Mouse (Mus musculus) kidney, postnatal 0 days (tissue): ENCODE data around the gene Ngdn. TPM values are rescaled to one million over a fixed set of nuclear protein-coding genes. Genes with fewer than 3 reads are reported as not detected.
A peak's percentile ranks its signal among the peaks of the same experiment; 100 is the strongest.

Experiments
- ATAC-seq: fragments of 200-750 bp; cut with Nextera tagmentation; replicated peaks from 2 replicates; pipeline ENCODE4 v1.8.0; 2017; ENCODE audit warnings: low read depth, moderate number of reproducible peaks, moderate TSS enrichment, moderate library complexity; ENCODE audit not compliant: low FRiP score
- DNase-seq: peaks from one replicate; pipeline ENCODE4 v3.0.0-alpha.2; 2016; ENCODE audit warnings: low spot score
- H3K27ac ChIP-seq: fragments of 300-500 bp; sonication (generic); 2 replicates; pipeline ENCODE4 v1.5.1; 2014; ENCODE audit warnings: mild to moderate bottlenecking
- H3K27me3 ChIP-seq: fragments of 300-500 bp; sonication (generic); 2 replicates; pipeline ENCODE4 v1.6.1; 2014; ENCODE audit warnings: low read length, mixed read lengths; ENCODE audit not compliant: insufficient read depth
- H3K36me3 ChIP-seq: fragments of 300-500 bp; sonication (generic); 2 replicates; pipeline ENCODE4 v1.6.1; 2014; ENCODE audit warnings: low read length, mixed read lengths; ENCODE audit not compliant: insufficient read depth
- H3K4me1 ChIP-seq: fragments of 300-500 bp; sonication (generic); replicated peaks from 2 replicates; pipeline ENCODE4 v1.6.1; 2014; ENCODE audit warnings: antibody characterized with exemption, low read length, mixed read lengths; ENCODE audit not compliant: insufficient read depth
- H3K4me2 ChIP-seq: fragments of 300-500 bp; sonication (generic); 2 replicates; pipeline ENCODE4 v1.6.1; 2014; ENCODE audit warnings: mild to moderate bottlenecking, low read length, moderate library complexity, mixed read lengths
- H3K4me3 ChIP-seq: fragments of 300-500 bp; sonication (generic); replicated peaks from 2 replicates; pipeline ENCODE4 v1.5.1; 2014; ENCODE audit warnings: low read depth, low read length
- H3K9ac ChIP-seq: fragments of 300-500 bp; sonication (generic); 2 replicates; pipeline ENCODE4 v1.6.1; 2014; ENCODE audit warnings: low read depth, low read length
- H3K9me3 ChIP-seq: fragments of 300-500 bp; sonication (generic); replicated peaks from 2 replicates; pipeline ENCODE4 v1.6.1; 2016; ENCODE audit warnings: low read length, inconsistent platforms, mixed read lengths
- CTCF ChIP-seq: IDR thresholded peaks from 2 replicates; pipeline ENCODE4 v1.5.1; 2016; ENCODE audit warnings: antibody characterized with exemption, low read depth, mild to moderate bottlenecking, moderate library complexity
- WGBS: fragments of 180-500 bp; shearing (Covaris S2); extraction: QIAGEN DNeasy Blood & Tissue Kit; methylation state at CpG from one replicate; pipeline ENCODE4 v1.1.7; 2014; 5-methylcytosine and 5-hydroxymethylcytosine counted together
- polyA plus RNA-seq: library from polyadenylated mRNA; unstranded; fragments of >200 nt; fragmentation: Nextera tagmentation; extraction: Ambion mirVana; gene quantifications from 2 replicates; pipeline ENCODE4 v1.2.1, GENCODE M21; 2015

Gene Ngdn
- polyA plus RNA-seq, 1 experiment from 2014 or later: 68.9 TPM

DNA sequence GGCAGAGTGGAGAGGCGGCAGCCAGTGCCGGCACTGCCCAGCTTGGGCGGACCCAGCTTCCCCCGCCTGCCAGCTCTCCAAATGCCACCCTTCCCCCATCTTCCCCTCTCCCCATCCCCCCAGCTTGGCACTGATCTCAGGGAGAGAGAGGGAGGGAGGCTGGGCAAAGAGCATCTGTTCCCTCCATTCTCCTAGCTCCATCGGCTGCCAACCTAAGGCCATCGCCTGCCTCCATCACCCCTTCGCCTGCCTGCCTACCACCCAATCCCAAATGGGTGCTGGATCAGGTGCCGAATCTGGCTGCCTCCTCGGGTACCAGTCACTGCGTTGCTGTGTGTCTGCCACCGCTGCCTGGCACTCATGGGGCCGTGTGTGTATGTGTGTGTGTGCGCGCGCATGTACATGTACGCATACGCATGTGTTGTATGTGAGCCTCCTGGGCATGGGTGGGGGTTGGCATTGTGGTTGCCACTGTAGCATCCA, 38.5 kb downstream of the Ngdn start:
- Histone ChIP-seq H3K4me3 (no peak overlapping the region), H3K4me2 (no peak overlapping the region), H3K9ac (no peak overlapping the region), H3K9me3 (no peaks in the 10 kb centered on the region), H3K27ac (no peak overlapping the region), H3K36me3 (no peaks in the 10 kb centered on the region), H3K27me3 (no peaks in the 10 kb centered on the region), H3K4me1 (no peaks in the 10 kb centered on the region)
- TF ChIP-seq CTCF: no peak
- WGBS: 88% methylated on average over 17 of the region's 17 CpGs
- no peak for ATAC-seq
- no peak for DNase-seq

DNA sequence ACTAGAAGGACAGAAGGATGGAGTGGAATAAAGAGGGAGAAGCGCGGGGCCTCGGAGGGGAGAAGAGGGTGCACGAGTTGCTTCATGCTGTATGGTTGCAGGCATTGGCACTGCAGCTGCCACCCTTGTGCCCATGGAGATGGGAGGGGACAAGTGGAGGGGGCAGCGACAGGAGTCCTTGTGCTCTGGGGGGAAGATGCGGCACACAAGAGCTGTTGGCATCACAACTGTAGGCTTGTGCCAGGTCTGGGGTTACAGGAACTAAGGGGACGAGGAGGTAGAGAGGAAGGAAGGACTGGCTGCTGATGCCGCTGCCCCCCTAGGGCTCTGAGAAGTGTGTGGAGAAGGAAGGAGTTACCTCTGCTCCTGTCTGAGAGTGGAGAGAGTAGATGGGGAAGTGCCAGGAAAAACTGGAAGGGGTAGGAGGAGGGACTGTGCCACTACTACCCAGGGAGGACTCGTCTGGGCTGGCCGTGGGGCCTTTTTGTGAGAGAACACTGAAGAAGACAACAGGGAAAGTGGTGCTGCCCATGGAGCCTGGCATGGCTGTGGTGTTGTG, 39.0 kb downstream of the Ngdn start:
- Histone ChIP-seq H3K27me3 (no peaks in the 10 kb centered on the region), H3K4me2 (no peak overlapping the region), H3K36me3 (no peaks in the 10 kb centered on the region), H3K4me1 (no peaks in the 10 kb centered on the region), H3K9ac (no peak overlapping the region), H3K9me3 (no peaks in the 10 kb centered on the region), H3K27ac (no peak overlapping the region), H3K4me3 (no peak overlapping the region)
- DNase-seq: no peak
- no peak for ATAC-seq
- WGBS: 88% methylated on average over 10 of the region's 10 CpGs
- no peak for TF ChIP-seq CTCF

DNA sequence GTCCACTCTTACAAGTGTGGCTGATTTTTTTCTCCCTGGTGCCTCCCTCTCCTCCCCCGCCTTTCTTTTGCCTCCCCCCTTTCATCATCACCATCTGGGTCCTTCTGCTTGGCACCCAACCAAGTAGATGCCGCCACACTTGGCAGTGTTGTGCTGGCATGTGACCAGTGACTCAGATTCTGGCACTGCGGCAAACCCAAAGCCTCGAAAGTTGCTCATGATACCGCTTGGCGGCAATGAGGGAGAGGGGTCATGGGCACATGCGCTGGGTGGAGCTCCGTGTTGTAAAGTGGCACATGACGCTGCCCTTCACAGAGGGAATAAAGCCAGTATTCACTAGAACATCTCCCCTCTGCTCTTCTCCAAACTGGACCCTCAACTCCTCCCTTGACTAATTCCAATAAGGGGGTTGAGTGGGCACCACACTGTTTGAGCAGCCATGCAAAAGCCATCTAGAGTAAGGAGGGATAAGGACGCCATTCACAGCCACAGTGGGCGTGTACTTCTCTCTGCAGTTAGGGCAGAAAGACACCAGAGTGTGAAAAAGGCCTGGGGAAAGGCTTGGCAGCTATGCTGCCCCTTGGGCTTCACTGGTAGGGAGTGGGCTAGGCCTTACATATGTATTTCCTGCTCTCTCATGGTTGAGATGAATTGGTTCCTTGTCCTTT, 40.0 kb downstream of the Ngdn start:
- H3K27me3 ChIP-seq: no peaks in the 10 kb centered on the region
- H3K27ac ChIP-seq: no peak overlapping the region
- WGBS: 71% methylated on average over 11 of the region's 11 CpGs
- ATAC-seq (no peak), DNase-seq (no peak)
- H3K36me3 ChIP-seq: no peaks in the 10 kb centered on the region
- H3K9ac ChIP-seq: no peak overlapping the region
- no peaks in the 10 kb centered on the region for H3K4me1 ChIP-seq
- H3K4me3 ChIP-seq: no peak overlapping the region
- no peaks in the 10 kb centered on the region for H3K9me3 ChIP-seq
- TF ChIP-seq CTCF: no peak
- no peak overlapping the region for H3K4me2 ChIP-seq

DNA sequence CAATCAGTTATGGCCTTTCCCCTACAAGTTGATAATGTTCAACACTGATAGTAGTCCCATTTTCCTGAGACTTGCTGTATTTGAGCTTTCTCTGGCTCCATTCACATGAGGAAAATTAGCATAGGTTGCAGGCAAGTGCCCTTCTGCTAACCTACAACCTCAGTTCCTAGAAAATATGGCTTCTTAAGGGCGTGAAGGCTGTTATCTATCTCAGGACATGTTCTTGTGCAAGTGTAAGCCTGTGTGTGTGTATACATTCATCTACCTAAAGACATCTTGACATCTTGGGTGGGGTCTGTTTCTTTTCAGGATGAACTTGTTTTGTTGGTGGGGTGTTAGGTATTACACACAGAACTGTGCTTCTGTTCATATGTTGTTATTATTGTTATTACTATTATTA, 43.8 kb downstream of the Ngdn start:
- ATAC-seq (no peak), DNase-seq (no peak)
- Histone ChIP-seq H3K4me1 (peaks cover 6% of the 10 kb centered on the region; the same call in 1 of the 2 replicates), H3K9me3 (no peaks in the 10 kb centered on the region), H3K4me3 (no peak overlapping the region), H3K27ac (no peak overlapping the region), H3K27me3 (no peaks in the 10 kb centered on the region), H3K9ac (no peak overlapping the region), H3K4me2 (no peak overlapping the region), H3K36me3 (no peaks in the 10 kb centered on the region)
- TF ChIP-seq CTCF: no peak
- WGBS: 85% methylated on average over 1 of the region's 1 CpGs

DNA sequence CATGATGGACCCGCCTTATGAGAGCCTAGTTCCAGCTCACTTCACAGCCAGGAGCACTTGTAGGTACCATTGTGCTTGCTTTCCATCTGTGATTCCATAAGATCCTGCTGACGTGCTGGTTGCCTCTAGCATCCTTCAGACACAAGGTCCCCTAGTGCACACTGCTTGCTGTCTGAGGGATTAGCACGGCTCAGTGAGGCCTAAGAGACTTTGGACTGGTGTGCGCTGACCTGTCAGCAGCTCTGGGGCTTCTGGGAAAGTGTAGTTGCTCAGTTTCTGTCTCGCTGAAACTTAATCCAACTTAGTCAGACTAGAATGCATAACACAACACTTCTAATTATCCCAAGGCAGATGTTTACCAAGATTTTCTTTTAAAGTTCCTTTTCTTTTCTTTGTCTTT, 44.7 kb downstream of the Ngdn start:
- Histone ChIP-seq H3K4me2 (no peak overlapping the region), H3K9ac (no peak overlapping the region), H3K9me3 (no peaks in the 10 kb centered on the region), H3K27ac (no peak overlapping the region), H3K4me3 (no peak overlapping the region), H3K36me3 (no peaks in the 10 kb centered on the region), H3K4me1 (peaks cover 6% of the 10 kb centered on the region; the same call in 1 of the 2 replicates), H3K27me3 (no peaks in the 10 kb centered on the region)
- DNase-seq: peak; percentile 27
- WGBS: 47% methylated on average over 5 of the region's 5 CpGs
- 0 out of 2 replicates have a peak, but pooled peaks have one; percentile 68 for ATAC-seq
- no peak for TF ChIP-seq CTCF

DNA sequence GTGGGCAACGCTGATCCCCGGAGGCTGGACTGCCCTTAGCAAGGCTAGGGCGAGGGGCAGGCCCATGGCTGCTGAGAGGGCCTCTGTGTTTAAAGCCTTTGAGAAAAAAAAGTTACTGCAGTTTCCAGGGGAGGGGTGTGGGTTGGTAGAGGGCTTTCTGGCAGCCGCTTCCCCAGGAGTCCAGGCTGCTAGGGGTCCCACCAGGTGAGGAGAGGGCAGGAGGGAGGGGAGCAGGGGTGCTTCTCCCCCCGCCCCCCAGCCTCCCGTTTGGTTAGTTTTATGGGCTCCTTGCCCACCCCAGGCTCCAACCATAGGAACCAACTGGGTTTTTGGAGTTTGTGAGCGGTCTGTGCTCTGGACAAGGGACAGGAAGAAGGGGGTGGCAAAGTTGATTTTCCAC, 46.6 kb downstream of the Ngdn start:
- ATAC-seq: no peak
- no peak for TF ChIP-seq CTCF
- no peak for DNase-seq
- 50% methylated on average over 7 of the region's 7 CpGs for WGBS
- Histone ChIP-seq H3K9ac (no peak overlapping the region), H3K4me2 (no peak overlapping the region), H3K27ac (no peak overlapping the region), H3K4me1 (peaks cover 6% of the 10 kb centered on the region; the same call in 1 of the 2 replicates), H3K36me3 (0 out of 2 replicates have a peak, but pooled peaks cover 6% of the 10 kb centered on the region), H3K4me3 (no peak overlapping the region), H3K9me3 (no peaks in the 10 kb centered on the region), H3K27me3 (no peaks in the 10 kb centered on the region)
